Mouse (Mus musculus) urinary bladder, postnatal 14 days (tissue): ENCODE measurements at regions not wholly inside any gene's neighbourhood (a gene's known extent, or its start where the extent isn't known, plus 50 kb on each side); places are given as distances from the start of the nearest gene placed in this dataset.
A peak's percentile ranks its signal among the peaks of the same experiment; 100 is the strongest.

Source experiments
- DNase-seq: peaks from one replicate; pipeline ENCODE4 v3.0.0; 2021; ENCODE audit warnings: low spot score

DNA sequence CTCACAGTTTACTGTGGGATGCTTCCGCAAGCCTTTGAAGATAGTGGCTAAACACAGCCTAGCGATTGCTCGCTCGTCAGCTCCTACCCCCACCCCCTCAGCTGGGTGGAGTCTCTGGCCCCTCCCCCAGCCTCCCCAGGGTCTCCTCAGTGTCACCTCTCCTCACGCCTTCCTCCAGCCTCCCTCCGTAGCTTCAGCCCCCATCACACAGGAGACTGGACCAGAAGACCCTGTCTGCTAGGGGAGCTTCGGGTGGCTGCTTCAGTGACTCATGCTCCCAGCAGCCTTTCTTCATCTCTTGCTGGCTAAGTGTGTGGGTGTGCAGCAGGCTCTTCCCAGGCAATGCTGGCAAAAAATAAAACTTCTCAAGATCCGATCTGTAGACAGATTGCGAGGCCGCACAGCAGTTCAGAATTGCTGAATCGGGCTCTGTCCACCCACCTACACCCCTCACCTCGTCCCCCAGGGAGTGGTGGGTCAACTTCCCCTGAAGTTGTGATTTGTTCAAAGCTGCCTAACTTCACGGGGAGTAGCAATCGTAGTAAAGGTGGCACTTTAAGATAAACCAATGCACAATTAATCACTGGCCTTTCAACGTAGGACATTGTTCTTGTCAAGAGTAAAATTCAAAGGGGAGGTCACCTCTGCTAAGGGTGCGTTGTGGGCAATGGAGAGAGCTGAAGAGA is 61.2 kb upstream of the Ankrd28 start:
- DNase-seq = peak; percentile 18

DNA sequence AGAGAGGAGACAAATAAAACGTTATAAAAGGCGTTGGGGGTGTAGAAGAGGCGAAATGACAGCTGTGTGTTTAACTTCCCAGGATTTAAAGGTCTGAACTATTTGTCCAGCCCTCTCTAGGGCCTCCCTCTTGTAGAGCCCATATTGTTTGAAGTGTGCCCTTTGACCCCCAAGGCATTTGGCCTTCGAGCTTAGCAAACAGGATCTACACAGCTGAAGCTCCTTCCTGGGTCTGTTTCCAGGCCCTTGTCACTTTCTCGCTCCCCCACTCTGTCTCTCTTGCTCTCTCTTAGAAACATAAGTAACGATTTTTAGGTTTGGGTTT is 61.7 kb upstream of the Ankrd28 start:
- DNase-seq = no peak

- no peak for DNase-seq
These were observed 66.0 kb upstream of the Ankrd28 start for GRCm38 (mm10) chr14:31896500-31896899.

DNA sequence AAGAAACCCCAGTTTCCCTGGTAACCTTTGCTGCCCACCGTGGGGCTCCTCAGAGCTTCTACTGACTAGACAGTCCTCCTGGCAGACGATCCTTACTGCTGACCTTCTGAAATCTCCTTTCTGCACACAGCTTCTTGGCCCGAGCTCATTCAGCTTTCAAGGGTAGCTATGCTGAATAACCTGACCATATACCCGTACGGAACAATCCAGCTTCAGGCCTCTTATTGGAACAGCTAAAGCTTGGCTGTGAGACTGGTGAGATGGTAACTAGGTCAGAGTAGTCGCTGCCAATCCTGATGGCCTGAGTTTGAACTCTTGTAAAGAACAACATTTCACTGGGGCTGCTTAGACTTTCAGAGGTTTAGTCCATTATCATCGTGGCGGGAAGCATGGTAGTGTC is 69.1 kb upstream of the Ankrd28 start:
- DNase-seq = no peak

DNA sequence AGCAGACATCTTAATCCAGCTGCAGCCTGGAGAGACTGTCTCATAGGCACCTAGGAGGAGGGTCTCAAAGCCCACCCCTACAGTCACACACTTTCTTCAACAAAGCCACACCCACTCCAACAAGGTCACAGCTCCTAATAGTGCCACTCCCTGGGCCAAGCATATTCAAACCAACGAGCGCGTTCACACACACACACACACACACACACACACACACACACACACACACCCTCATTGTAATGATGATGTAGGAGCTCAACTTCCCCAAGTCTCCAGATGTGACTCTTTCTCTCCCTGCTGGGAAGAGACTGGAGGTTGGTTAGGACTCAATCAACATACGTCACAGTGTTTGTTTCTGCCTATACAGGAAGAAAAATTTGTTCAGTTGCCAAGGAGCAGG is 69.5 kb upstream of the Ankrd28 start:
- no peak for DNase-seq

- no peak for DNase-seq
These were observed 71.5 kb upstream of the Ankrd28 start for GRCm38 (mm10) chr14:31901901-31902300.

GRCm38 (mm10) chr14:31903664-31904063 is 73.2 kb upstream of the Ankrd28 start:
- DNase-seq = no peak

DNA sequence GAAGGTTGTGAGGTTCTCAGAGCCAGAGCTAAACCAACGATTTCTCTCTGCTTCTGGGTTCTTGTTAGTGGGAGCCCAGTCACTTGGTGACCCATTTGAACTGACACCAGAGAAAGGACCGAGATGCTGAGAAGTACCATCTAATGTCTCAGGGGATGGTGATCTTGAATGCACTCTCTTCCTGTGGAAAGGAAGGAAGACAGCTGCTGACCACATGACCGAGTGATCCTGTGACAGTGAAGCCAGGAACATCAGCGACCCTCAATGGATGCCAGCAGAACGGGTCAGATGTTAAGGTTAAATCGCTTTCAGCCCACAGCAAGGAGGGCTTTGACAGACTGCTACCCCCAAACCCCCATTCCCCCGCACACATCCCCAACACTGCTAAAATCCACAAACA is 78.1 kb upstream of the Ankrd28 start:
- DNase-seq = no peak

- DNase-seq = no peak
These were observed 78.8 kb upstream of the Ankrd28 start for GRCm38 (mm10) chr14:31909291-31909690.

GRCm38 (mm10) chr14:31910809-31911208 is 80.4 kb upstream of the Ankrd28 start:
- no peak for DNase-seq

DNA sequence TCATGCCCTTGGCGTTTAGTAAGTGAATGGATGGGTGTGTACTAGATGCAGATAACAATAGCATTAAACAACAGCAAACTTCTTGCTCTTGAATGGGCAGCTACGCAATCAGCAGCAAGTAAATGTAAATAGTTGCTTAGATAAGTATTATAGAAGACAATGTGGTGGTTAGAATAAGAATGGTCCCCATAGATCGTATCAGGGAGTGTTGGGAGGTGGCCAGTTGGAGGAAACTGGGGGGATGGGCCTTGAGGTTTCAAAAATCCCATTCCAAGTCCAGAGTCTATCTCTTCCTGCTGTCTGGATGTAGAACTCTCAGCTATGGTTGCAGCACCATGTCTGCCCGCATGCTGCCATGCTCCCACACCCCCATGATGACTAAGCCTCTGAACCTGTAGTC is 88.0 kb upstream of the Ankrd28 start:
- no peak for DNase-seq

- no peak for DNase-seq
These were observed 88.5 kb upstream of the Ankrd28 start for GRCm38 (mm10) chr14:31918921-31919320.

DNA sequence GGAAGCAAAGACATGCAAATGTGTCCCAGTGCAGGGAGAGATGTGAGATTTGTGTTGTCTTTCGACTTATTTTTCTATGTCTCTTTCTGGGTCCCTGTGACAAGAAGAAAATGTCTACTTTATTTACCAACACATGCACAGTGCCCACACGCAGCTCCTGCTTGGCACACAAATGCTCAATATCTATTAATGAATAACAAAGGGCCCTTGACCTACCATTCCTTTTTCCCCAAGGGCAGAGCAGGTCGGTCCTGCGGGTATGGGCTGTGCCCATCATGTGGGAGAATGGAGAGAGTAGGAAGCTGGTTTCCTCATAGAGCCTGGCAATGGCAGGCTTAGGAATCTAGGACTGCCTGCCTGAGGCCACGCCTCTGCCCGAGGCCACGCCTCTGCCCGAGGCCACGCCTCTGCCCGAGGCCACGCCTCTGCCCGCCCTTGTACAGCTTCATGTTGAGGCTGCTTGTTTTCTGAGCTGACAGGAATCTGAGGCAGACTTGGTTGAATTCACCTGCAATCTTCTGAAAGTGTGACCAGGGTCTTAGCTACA is 98.8 kb upstream of the Ankrd28 start:
- DNase-seq = no peak

DNA sequence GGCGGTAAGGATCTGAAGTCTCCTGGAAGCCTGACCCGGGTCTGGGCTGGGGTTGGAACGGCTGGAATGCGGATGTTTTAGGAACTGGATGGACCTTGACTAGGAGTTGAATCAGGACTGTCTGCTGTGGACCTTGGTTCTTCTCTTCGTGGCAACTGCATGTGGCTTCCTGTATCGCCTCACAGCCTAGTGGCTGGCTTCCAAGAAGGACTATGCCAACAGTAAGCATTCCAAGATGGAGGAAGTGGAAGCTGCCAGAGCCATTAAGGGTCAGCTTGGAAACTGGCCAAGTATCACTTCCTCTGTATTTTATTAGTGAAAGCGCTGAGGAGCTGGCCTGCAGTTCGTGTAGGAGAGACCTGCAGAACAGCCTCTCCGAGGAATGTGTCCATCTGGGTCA is 98.4 kb upstream of the Galnt15 start:
- peak; percentile 73 for DNase-seq

- no peak for DNase-seq
These were observed 96.8 kb upstream of the Galnt15 start for GRCm38 (mm10) chr14:31931971-31932370.

- DNase-seq = no peak
These were observed 95.3 kb upstream of the Galnt15 start for GRCm38 (mm10) chr14:31933441-31933840.

- no peak for DNase-seq
These were observed 94.9 kb upstream of the Galnt15 start for GRCm38 (mm10) chr14:31933841-31934271.

- DNase-seq = no peak
These were observed 94.5 kb upstream of the Galnt15 start for GRCm38 (mm10) chr14:31934321-31934720.

GRCm38 (mm10) chr14:31934771-31935170 is 94.0 kb upstream of the Galnt15 start:
- no peak for DNase-seq

GRCm38 (mm10) chr14:31935411-31935810 is 93.4 kb upstream of the Galnt15 start:
- DNase-seq = no peak

- DNase-seq = no peak
These were observed 92.2 kb upstream of the Galnt15 start for GRCm38 (mm10) chr14:31936581-31936980.

DNA sequence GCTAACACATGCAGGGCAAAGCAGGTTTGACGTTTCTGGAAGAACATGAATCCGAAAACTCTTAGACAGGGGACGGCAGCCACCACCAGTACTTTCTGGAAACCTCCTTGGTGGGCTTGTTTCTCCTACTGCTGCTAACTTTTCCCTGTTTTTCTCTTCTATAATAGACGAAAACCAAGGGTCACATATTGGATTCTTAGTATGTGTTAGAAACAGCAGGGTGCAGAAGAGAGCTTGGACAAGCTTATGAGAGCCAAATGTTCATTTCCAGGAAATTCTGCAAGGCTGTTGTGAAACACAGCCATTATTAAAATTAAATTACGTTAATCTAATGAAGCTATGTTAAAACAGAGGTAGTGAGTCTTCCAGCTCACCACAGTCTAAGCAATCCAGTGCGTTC is 87.9 kb upstream of the Galnt15 start:
- DNase-seq = no peak

- peak; percentile 45 for DNase-seq
These were observed 86.4 kb upstream of the Galnt15 start for GRCm38 (mm10) chr14:31942266-31942960.

DNA sequence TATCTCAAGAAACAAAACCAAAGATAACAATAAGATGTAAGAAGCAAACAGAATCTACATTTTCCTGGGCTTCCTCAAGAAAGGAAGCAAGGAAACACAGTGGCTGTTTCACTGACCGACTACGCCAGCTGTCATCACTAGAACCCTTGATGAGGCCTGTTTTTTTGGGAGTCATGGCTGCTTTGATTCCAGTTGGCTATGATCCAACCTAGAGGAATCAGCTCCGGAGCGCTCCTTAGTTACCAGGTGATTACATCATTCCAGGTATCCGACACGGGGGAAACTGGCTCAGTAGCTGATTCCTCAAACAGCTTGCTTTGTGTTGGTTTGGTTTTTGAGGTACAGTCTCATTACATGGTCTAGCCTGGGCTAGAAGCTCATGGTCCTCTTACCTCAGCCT is 84.1 kb upstream of the Galnt15 start:
- no peak for DNase-seq
